Mouse (Mus musculus) bone marrow, adult 2 months (tissue): ENCODE data around the gene 4930435E12Rik.

Experiments used
- CTCF ChIP-seq: fragments of 200-500 bp; IDR thresholded peaks from 2 replicates; pipeline ENCODE4 v1.5.1; 2011; ENCODE audit warnings: low read length, control low read depth; ENCODE audit not compliant: control insufficient read depth, insufficient read depth
- POLR2A ChIP-seq: fragments of 200-500 bp; IDR thresholded peaks from 2 replicates; pipeline ENCODE4 v1.6.1; 2011; ENCODE audit warnings: low read depth, mild to moderate bottlenecking, control low read depth, low read length, borderline replicate concordance; ENCODE audit not compliant: control insufficient read depth

DNA sequence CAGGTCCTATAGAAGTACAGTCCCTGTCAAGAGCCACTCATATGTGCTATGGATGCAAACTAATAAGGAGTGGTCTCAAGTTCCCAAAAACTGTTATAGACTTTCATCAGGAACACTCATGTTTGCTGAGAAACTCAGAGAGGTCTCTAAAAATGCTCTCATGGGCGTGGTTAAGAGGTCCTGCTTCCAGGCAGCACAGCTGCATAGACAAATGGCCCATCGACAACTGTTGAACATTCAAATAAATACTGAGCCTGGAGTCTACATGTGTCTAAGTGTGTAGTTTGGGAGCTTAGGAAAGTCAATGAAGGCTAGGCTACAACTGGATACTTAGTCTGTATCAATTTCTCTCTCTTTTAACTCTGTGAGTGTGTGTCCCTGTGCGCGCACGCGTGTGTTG, 57.4 kb downstream of the 4930435E12Rik start:
- TF ChIP-seq CTCF = no peak
- no peak for TF ChIP-seq POLR2A
